Mouse (Mus musculus): ENCODE data around the gene Pnma1.

Gene Pnma1

GRCm38 (mm10) chr12:84178052-84178451 lies 29.8 kb upstream of the Pnma1 start:
- DNase-seq, result no peak

GRCm38 (mm10) chr12:84176886-84177765 lies 28.8 kb upstream of the Pnma1 start:
- no peak for DNase-seq

GRCm38 (mm10) chr12:84176126-84176769 lies 28.0 kb upstream of the Pnma1 start:
- DNase-seq, result no peak

GRCm38 (mm10) chr12:84175659-84176061 lies 27.4 kb upstream of the Pnma1 start:
- peak; percentile 94 for DNase-seq

GRCm38 (mm10) chr12:84174871-84175270 lies 26.6 kb upstream of the Pnma1 start:
- peak; percentile 90 for DNase-seq

GRCm38 (mm10) chr12:84174190-84174811 lies 26.0 kb upstream of the Pnma1 start:
- DNase-seq, result peak; percentile 74

GRCm38 (mm10) chr12:84173309-84173915 lies 25.1 kb upstream of the Pnma1 start:
- DNase-seq, result no peak

- DNase-seq, result no peak
Observed at GRCm38 (mm10) chr12:84172862-84173261, 24.6 kb upstream of the Pnma1 start.

- DNase-seq, result no peak
Observed at GRCm38 (mm10) chr12:84172216-84172615, 23.9 kb upstream of the Pnma1 start.

- DNase-seq, result no peak
Observed at GRCm38 (mm10) chr12:84170610-84171009, 22.3 kb upstream of the Pnma1 start.

- DNase-seq, result no peak
Observed at GRCm38 (mm10) chr12:84165631-84166373, 17.5 kb upstream of the Pnma1 start.

- DNase-seq, result no peak
Observed at GRCm38 (mm10) chr12:84163586-84164110, 15.4 kb upstream of the Pnma1 start.

GRCm38 (mm10) chr12:84163133-84163532 lies 14.8 kb upstream of the Pnma1 start:
- DNase-seq, result no peak

- peak; percentile 57 for DNase-seq
Observed at GRCm38 (mm10) chr12:84161616-84162433, 13.5 kb upstream of the Pnma1 start.

GRCm38 (mm10) chr12:84161116-84161515 lies 12.8 kb upstream of the Pnma1 start:
- no peak for DNase-seq

GRCm38 (mm10) chr12:84160491-84160890 lies 12.2 kb upstream of the Pnma1 start:
- DNase-seq, result no peak

- no peak for DNase-seq
Observed at GRCm38 (mm10) chr12:84158156-84158555, 9.9 kb upstream of the Pnma1 start.

GRCm38 (mm10) chr12:84156210-84156609 lies 7.9 kb upstream of the Pnma1 start:
- DNase-seq, result no peak

- DNase-seq, result no peak
Observed at GRCm38 (mm10) chr12:84155523-84155871, 7.2 kb upstream of the Pnma1 start.

- DNase-seq, result peak; percentile 86
Observed at GRCm38 (mm10) chr12:84154786-84155522, 6.7 kb upstream of the Pnma1 start.

GRCm38 (mm10) chr12:84153414-84153813 lies 5.1 kb upstream of the Pnma1 start:
- no peak for DNase-seq

Measured in kidney, postnatal 14 days (tissue).